Mouse (Mus musculus) heart, postnatal 0 days (tissue): ENCODE data around the gene Pex11a. TPM values are rescaled to one million over a fixed set of nuclear protein-coding genes. Genes with fewer than 3 reads are reported as not detected.

Experiments used
- ATAC-seq: fragments of 200-750 bp; cut with Nextera tagmentation; 2 replicates; pipeline ENCODE4 v1.8.0; 2017; ENCODE audit warnings: low read depth, moderate number of reproducible peaks, moderate library complexity; ENCODE audit not compliant: insufficient read depth
- DNase-seq: peaks from one replicate; pipeline ENCODE4 v3.0.0-alpha.2; 2016; ENCODE audit warnings: low spot score
- H3K27ac ChIP-seq: fragments of 300-500 bp; sonication (generic); 2 replicates; pipeline ENCODE4 v1.5.1; 2014; ENCODE audit warnings: low read depth, mild to moderate bottlenecking
- H3K27me3 ChIP-seq: fragments of 300-500 bp; sonication (generic); 2 replicates; pipeline ENCODE4 v1.6.1; 2014; ENCODE audit warnings: low read length, mixed read lengths; ENCODE audit not compliant: control insufficient read depth, insufficient read depth
- H3K36me3 ChIP-seq: fragments of 300-500 bp; sonication (generic); replicated peaks from 2 replicates; pipeline ENCODE4 v1.6.1; 2014; ENCODE audit warnings: low read length, mixed read lengths; ENCODE audit not compliant: control insufficient read depth, insufficient read depth
- H3K4me1 ChIP-seq: fragments of 300-500 bp; sonication (generic); 2 replicates; pipeline ENCODE4 v1.6.1; 2014; ENCODE audit warnings: antibody characterized with exemption; ENCODE audit not compliant: control insufficient read depth, insufficient read depth
- H3K4me2 ChIP-seq: fragments of 300-500 bp; sonication (generic); 2 replicates; pipeline ENCODE4 v1.6.1; 2014; ENCODE audit warnings: low read depth, mild to moderate bottlenecking, low read length, moderate library complexity
- H3K4me3 ChIP-seq: fragments of 300-500 bp; sonication (generic); 2 replicates; pipeline ENCODE4 v1.5.1; 2014; ENCODE audit warnings: low read depth, low read length
- H3K9ac ChIP-seq: fragments of 300-500 bp; sonication (generic); replicated peaks from 2 replicates; pipeline ENCODE4 v1.6.1; 2014; ENCODE audit warnings: low read depth, low read length, mixed read lengths
- H3K9me3 ChIP-seq: fragments of 300-500 bp; sonication (generic); replicated peaks from 2 replicates; pipeline ENCODE4 v1.6.1; 2016; ENCODE audit warnings: low read length; ENCODE audit not compliant: control insufficient read depth
- CTCF ChIP-seq: IDR thresholded peaks from 2 replicates; pipeline ENCODE4 v1.5.1; 2016; ENCODE audit warnings: antibody characterized with exemption, control low read depth, low read depth
- EP300 ChIP-seq: IDR thresholded peaks from 2 replicates; pipeline ENCODE4 v1.6.1; 2016; ENCODE audit warnings: antibody characterized with exemption, low read depth
- WGBS: fragments of 180-500 bp; shearing (Covaris S2); extraction: QIAGEN DNeasy Blood & Tissue Kit; methylation state at CpG from one replicate; pipeline ENCODE4 v1.1.7; 2014; 5-methylcytosine and 5-hydroxymethylcytosine counted together
- polyA plus RNA-seq: library from polyadenylated mRNA; unstranded; fragments of >200 nt; fragmentation: Nextera tagmentation; extraction: Ambion mirVana; gene quantifications from 2 replicates; pipeline ENCODE4 v1.2.1, GENCODE M21; 2015
- total RNA-seq: library from RNA; depleted of rRNA; stranded (reverse); fragments of >200 nt; gene quantifications from 2 replicates; pipeline ENCODE4 v1.2.3, GENCODE M21; 2014; ENCODE audit warnings: low replicate concordance

The Pex11a gene
- total and polyA plus RNA-seq, 2 experiments from 2014 or later = 0.04 to 11.6 TPM

DNA sequence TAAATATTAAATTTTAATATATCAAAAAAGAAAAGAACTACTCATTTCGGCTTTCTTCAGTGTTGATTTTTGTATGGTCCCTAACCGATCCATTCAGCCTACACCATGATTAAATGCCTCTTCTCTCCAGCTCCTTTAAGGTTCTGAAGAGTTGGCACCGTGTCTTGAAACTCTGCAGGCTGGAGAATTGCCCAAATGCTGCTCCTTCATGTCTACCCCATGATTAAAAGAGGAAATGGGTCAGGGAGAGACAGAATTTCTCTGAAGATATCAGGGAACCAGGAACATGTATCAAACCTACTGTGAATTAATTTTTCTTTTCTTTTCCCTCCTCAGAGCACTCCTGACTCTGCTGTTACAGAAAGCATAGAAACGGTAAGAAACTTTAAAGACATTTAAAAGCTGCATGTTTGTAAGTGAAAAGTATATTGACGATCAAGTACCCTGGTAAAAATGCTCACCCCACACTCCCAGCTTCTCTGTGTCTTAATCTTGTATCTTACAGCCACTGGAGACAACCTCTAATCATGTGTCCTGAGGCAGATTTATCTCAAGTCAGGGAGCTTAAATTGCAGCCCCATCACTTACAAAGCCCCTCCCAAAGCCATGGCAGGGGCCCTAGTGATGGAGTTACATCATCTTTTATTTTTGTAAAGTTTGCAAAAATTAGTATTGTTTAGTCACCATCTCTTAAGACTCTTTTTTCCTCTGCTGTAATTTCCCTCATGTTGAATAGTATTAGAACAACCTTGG, 18.4 kb upstream of the Pex11a start:
- 63% methylated on average over 5 of the region's 5 CpGs for WGBS
- no peak for ATAC-seq
- no peak overlapping the region for H3K9ac ChIP-seq

DNA sequence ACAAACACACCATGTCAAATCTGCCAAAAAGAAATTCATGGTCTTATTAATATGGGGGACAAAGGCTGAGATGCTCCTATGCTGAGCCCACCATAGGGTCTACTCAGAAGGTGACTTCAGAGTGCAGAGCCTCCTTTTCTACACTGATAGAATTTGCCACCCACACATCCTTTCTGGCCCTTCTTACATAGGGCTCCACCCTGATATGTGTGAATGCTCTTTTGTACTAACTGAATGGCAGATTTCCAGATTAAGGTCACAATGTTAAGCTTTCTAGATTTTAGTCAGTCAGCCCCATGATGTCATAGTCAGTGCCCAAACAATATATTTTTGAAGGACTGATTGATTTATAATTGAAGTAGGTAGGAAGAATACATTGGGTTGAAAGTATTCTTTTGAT, 16.8 kb upstream of the Pex11a start:
- no peak overlapping the region for H3K4me3 ChIP-seq
- no peak overlapping the region for H3K4me2 ChIP-seq
- no peaks in the 10 kb centered on the region for H3K9me3 ChIP-seq
- no peak overlapping the region for H3K27ac ChIP-seq
- no peak overlapping the region for H3K9ac ChIP-seq
- no peaks in the 10 kb centered on the region for H3K4me1 ChIP-seq
- H3K27me3 ChIP-seq = no peaks in the 10 kb centered on the region
- ATAC-seq (no peak), DNase-seq (no peak)
- TF ChIP-seq CTCF = no peak
- no peak for TF ChIP-seq EP300
- H3K36me3 ChIP-seq = no peaks in the 10 kb centered on the region

More for the DNA sequence above, 18.4 kb upstream of the Pex11a start:
- no peak overlapping the region for H3K4me2 ChIP-seq
- H3K4me1 ChIP-seq = no peaks in the 10 kb centered on the region
- H3K27me3 ChIP-seq = no peaks in the 10 kb centered on the region
- H3K27ac ChIP-seq = no peak overlapping the region
- TF ChIP-seq EP300 = no peak
- no peak for TF ChIP-seq CTCF
- no peaks in the 10 kb centered on the region for H3K36me3 ChIP-seq
- no peak overlapping the region for H3K4me3 ChIP-seq
- no peak for DNase-seq
- H3K9me3 ChIP-seq = no peaks in the 10 kb centered on the region

DNA sequence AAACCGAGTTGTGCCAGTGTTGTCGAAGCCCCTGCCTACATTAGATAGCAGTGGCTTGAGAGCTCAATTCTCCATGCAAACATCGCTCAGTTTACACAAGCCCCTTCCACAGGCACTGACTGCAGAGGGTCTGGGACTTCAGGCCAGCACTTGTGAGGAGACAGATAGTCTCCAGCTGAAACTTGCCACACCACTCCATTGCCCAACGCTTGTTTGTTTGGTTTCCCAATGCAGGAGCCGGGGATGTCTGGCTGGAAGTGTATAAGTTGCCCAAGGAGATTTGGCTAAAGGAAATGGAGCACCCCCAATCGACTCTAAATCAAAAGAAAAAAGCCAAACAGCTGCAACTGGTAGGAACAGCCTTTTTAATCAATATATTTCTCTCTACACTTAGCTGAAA, 15.2 kb upstream of the Pex11a start:
- Histone ChIP-seq H3K27me3 (no peaks in the 10 kb centered on the region), H3K4me3 (no peak overlapping the region), H3K27ac (no peak overlapping the region), H3K4me2 (no peak overlapping the region), H3K4me1 (no peaks in the 10 kb centered on the region), H3K36me3 (no peaks in the 10 kb centered on the region), H3K9ac (no peak overlapping the region), H3K9me3 (no peaks in the 10 kb centered on the region)
- TF ChIP-seq CTCF (no peak), EP300 (no peak)
- DNase-seq (no peak), ATAC-seq (no peak)
- WGBS = 62% methylated on average over 6 of the region's 6 CpGs

DNA sequence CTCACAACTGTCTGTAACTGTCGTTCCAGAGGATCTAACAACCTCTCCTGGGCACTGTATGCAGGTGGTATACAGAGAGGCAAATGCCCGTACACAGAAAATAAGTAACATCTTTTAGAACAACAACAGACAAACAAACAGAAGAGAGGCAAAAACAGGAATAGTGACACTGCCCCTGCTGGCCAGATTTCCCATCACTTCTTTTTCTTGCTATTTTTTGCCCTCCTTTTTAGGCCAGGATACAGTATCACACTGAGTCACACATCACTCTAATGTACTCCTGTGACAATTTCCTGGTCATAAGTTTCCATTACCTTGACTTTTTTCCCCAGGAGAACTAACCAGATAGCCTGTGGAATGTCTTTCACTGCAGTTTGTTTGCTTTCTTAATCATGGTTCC, 13.4 kb upstream of the Pex11a start:
- Histone ChIP-seq H3K4me3 (no peak overlapping the region), H3K9me3 (no peaks in the 10 kb centered on the region), H3K36me3 (no peaks in the 10 kb centered on the region), H3K4me2 (no peak overlapping the region), H3K27ac (no peak overlapping the region), H3K4me1 (no peaks in the 10 kb centered on the region), H3K27me3 (no peaks in the 10 kb centered on the region), H3K9ac (no peak overlapping the region)
- ATAC-seq = no peak
- DNase-seq = no peak
- no peak for TF ChIP-seq CTCF
- TF ChIP-seq EP300 = no peak
- 40% methylated on average over 2 of the region's 2 CpGs for WGBS

DNA sequence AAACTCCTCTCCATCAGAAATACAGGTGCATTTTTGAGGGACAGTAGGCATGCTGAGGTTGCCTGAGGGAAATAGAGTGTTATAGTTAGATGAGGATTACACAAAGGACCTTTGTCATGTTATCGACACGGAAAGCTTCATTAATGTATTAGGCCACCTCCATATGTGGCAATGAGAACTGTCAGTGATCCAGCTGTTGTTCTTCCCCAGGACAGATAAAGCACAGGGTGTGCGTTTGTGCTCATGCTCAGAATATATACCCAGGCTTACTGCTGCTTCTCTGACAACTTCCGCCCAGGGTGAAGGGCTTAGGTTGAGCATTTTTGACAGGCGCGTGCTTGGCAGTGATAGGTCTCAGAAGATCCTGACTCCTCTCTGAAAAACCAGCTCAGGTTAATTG, 6.6 kb upstream of the Pex11a start:
- Histone ChIP-seq H3K9me3 (no peaks in the 10 kb centered on the region), H3K9ac (no peak overlapping the region), H3K4me3 (no peak overlapping the region), H3K27ac (no peak overlapping the region), H3K4me1 (no peaks in the 10 kb centered on the region), H3K36me3 (no peaks in the 10 kb centered on the region), H3K4me2 (no peak overlapping the region), H3K27me3 (no peaks in the 10 kb centered on the region)
- ATAC-seq = no peak
- no peak for DNase-seq
- 82% methylated on average over 6 of the region's 6 CpGs for WGBS
- TF ChIP-seq EP300 = no peak

DNA sequence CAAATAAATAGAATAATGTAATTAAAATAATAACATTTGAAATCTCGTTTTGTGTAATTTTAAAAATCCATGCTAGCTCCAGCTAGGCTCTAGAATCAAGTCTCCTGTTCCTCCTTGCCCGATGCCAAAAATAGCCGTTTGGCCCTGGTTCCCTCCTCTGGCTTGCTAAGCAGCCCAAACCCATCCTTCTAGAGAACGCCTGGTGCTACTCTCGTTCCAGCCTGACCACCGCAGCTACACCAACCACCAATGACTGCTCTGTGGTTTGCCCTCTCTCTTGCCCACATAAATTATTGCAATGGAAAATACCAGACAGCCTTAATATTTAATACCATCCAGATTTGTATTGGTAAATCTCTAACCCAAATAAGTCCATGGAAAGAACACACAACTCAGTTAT, 4.7 kb upstream of the Pex11a start:
- ATAC-seq = no peak
- no peak overlapping the region for H3K27ac ChIP-seq
- DNase-seq = no peak
- peaks cover 8% of the 10 kb centered on the region; the same call in 1 of the 2 replicates for H3K4me1 ChIP-seq
- no peak overlapping the region for H3K4me3 ChIP-seq
- H3K4me2 ChIP-seq = no peak overlapping the region
- no peaks in the 10 kb centered on the region for H3K36me3 ChIP-seq
- no peak for TF ChIP-seq EP300
- no peak for TF ChIP-seq CTCF
- no peaks in the 10 kb centered on the region for H3K9me3 ChIP-seq
- no peak overlapping the region for H3K9ac ChIP-seq
- no peaks in the 10 kb centered on the region for H3K27me3 ChIP-seq
- 52% methylated on average over 6 of the region's 6 CpGs for WGBS
